Mouse (Mus musculus) testis, adult 2 months (tissue): Measurements from ENCODE around the gene Tns2.

Source experiments
- CTCF ChIP-seq: fragments of 200-500 bp; IDR thresholded peaks from 2 replicates; pipeline ENCODE4 v1.5.1; 2012; ENCODE audit warnings: low read depth, mild to moderate bottlenecking, inconsistent platforms, low read length, moderate library complexity; ENCODE audit not compliant: control insufficient read depth, insufficient read depth, insufficient replicate concordance
- POLR2A ChIP-seq: fragments of 200-500 bp; IDR thresholded peaks from 2 replicates; pipeline ENCODE4 v1.6.1; 2012; ENCODE audit warnings: low read depth, mild to moderate bottlenecking, inconsistent platforms, low read length, moderate library complexity; ENCODE audit not compliant: control insufficient read depth

DNA sequence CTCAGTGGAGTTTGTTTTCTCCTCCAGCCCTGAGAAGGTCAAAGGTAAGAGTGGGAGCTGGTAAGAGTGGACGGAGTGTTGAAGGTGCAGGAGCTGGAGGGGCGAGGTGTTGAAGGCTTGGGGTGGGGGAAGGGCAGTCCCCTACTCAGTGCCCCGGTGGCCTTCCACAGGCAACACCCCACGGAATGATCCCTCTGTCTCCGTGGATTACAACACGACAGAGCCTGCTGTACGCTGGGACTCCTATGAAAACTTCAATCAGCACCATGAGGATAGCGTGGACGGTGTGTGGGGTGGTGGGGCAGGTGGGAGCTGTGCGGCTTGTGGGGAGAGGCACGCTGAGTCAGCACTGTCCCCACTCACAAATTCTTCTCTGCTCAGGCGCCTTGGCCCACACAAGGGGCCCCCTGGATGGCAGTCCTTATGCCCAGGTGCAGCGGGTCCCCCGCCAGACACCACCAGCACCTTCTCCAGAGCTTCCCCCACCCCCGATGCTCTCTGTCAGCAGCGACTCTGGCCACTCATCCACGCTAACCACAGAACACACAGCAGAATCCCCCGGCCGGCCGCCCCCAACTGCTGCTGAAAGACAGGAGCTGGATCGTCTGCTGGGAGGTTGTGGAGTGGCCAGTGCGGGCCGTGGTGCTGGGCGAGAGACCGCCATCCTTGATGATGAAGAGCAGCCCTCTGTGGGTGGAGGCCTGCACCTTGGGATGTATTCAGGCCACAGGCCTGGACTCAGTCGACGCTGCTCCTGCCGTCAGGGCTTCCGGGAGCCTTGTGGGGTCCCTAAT lies 10.7 kb downstream of the Tns2 start:
- TF ChIP-seq CTCF (no peak), POLR2A (no peak)
